In the genomic region with DNA sequence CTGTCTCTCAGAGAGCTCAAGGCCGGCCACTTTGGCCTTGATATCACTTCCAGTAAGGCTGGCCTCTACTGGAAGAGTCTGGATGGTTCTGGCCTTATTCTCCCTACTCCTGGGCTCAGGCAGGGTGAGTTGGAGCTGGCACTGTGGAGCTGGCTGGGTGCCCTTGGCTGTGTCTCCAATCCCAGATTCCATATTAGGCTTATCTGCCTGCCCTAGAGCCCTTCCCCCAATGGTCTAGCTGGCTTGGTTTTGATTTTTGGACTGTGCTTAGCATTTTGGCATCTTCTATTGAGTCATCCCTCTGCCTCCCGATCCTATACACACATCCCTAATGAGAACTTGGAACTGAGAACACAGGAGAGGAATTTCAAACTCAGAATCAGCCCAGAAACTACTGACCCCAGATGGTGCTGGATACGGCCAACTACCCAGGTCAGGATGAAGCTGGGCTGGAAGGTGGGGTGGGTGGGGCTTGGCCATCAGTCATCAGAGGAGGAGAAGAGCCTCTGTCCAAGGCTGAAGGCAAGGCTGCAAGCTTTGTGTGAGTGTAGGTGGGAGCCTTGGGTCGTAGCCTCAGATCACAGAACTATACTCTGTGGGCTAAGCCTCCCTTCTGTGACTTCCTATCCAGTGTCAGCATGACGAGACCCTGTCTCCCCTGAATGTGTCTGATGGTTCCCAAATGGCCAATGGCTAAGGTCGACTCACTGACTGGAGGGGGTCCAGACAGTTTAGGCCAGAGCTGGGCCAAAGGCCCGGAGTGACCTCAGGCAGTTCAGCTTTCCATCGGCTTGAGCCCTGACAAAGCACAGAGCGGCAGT, we compare ENCODE assay signal across 8 mouse cellular contexts.
DNase-seq lines count a peak whose midpoint lies in the region; ATAC-seq and TF ChIP-seq lines count a peak whose summit lies in the region.

No protein-coding gene starts in this region.

- no peak for ATAC-seq in kidney, embryonic 14.5 days (ENCODE audit: low FRiP score, low TSS enrichment)

- no peak for TF ChIP-seq POLR2A in brain, embryonic 14.5 days (IDR thresholded peaks at IDR 0.05; ENCODE audit: borderline replicate concordance, extremely low read depth, insufficient read depth, insufficient read length, poor library complexity, severe bottlenecking)

- TF ChIP-seq CTCF in brain, embryonic 14.5 days (IDR thresholded peaks at IDR 0.05; ENCODE audit: borderline replicate concordance, extremely low read depth, insufficient read depth, insufficient read length), result no peak

- H3K9ac ChIP-seq in kidney, embryonic 14.5 days (ENCODE audit: low read depth, low read length), result no peak overlapping the region

- no peak overlapping the region for H3K27ac ChIP-seq in kidney, embryonic 14.5 days (ENCODE audit: low read depth, low read length)

- H3K36me3 ChIP-seq in kidney, embryonic 14.5 days (ENCODE audit: control insufficient read depth, insufficient read depth, low read length), result no peaks in the 10 kb centered on the region

- H3K4me1 ChIP-seq in kidney, embryonic 14.5 days (ENCODE audit: control insufficient read depth, insufficient read depth, low read length), result no peaks in the 10 kb centered on the region

- peak; percentile 22 for DNase-seq in kidney, adult 18-20 months
- DNase-seq in brain, embryonic 14.5 days (ENCODE audit: low read depth), result peak; percentile 67
- peak; percentile 48 to 70 for DNase-seq in gastrocnemius, postnatal 4 days (ENCODE audit: low spot score in 2 of 2)
- peak; percentile 23 for DNase-seq in layer of hippocampus, adult 11-12 months (ENCODE audit: low spot score)
- peak; percentile 88 for DNase-seq in ovary, postnatal 36 days (ENCODE audit: low spot score)
- no peak for DNase-seq in thymus, postnatal 10 days (ENCODE audit: low spot score in 2 of 2)
- no peak for DNase-seq in thymus, postnatal 0 days (ENCODE audit: low spot score)

- H3K4me3 ChIP-seq in kidney, embryonic 14.5 days (ENCODE audit: low read length), result no peak overlapping the region

- 59% methylated on average over 9 of the region's 9 CpGs for WGBS in kidney, embryonic 14.5 days

- no peaks in the 10 kb centered on the region for H3K9me3 ChIP-seq in kidney, embryonic 14.5 days (ENCODE audit: control insufficient read depth, low read length)

- H3K4me2 ChIP-seq in kidney, embryonic 14.5 days (replicated peaks; ENCODE audit: low read depth, low read length), result no peak overlapping the region

- no peaks in the 10 kb centered on the region for H3K27me3 ChIP-seq in kidney, embryonic 14.5 days (ENCODE audit: control insufficient read depth, insufficient read depth, low read length)

Comparison
In these comparisons a context has a peak if more than half of its experiments do, and no peak if none do; other contexts are left out.
1. DNase-seq: peak in kidney, adult 18-20 months (single experiment), brain, embryonic 14.5 days (single experiment), gastrocnemius, postnatal 4 days (2 of 2), layer of hippocampus, adult 11-12 months (single experiment) and ovary, postnatal 36 days (single experiment); none in thymus, postnatal 10 days (0 of 2) and thymus, postnatal 0 days (single experiment).